Mouse (Mus musculus) forebrain, embryonic 12.5 days (tissue): ENCODE data around the gene Kif5a. TPM values are rescaled to one million over a fixed set of nuclear protein-coding genes. Genes with fewer than 3 reads are reported as not detected.

Experiments used
- ATAC-seq: fragments of 200-750 bp; cut with Nextera tagmentation; 2 replicates; pipeline ENCODE4 v1.8.0; 2017; ENCODE audit warnings: moderate TSS enrichment; ENCODE audit not compliant: low FRiP score
- H3K27ac ChIP-seq: fragments of 300-500 bp; sonication (generic); 2 replicates; pipeline ENCODE4 v1.5.1; 2016; ENCODE audit warnings: mild to moderate bottlenecking
- H3K27me3 ChIP-seq: fragments of 300-500 bp; sonication (generic); 2 replicates; pipeline ENCODE4 v1.6.1; 2016; ENCODE audit warnings: mild to moderate bottlenecking
- H3K36me3 ChIP-seq: fragments of 300-500 bp; sonication (generic); replicated peaks from 2 replicates; pipeline ENCODE4 v1.6.1; 2016; ENCODE audit warnings: mild to moderate bottlenecking
- H3K4me1 ChIP-seq: fragments of 300-500 bp; sonication (generic); 2 replicates; pipeline ENCODE4 v1.6.1; 2016
- H3K4me2 ChIP-seq: fragments of 300-500 bp; sonication (generic); 2 replicates; pipeline ENCODE4 v1.6.1; 2016; ENCODE audit warnings: mild to moderate bottlenecking, moderate library complexity
- H3K4me3 ChIP-seq: fragments of 300-500 bp; sonication (generic); replicated peaks from 2 replicates; pipeline ENCODE4 v1.5.1; 2016; ENCODE audit warnings: mild to moderate bottlenecking
- H3K9ac ChIP-seq: fragments of 300-500 bp; sonication (generic); 2 replicates; pipeline ENCODE4 v1.6.1; 2016; ENCODE audit warnings: mild to moderate bottlenecking
- H3K9me3 ChIP-seq: fragments of 300-500 bp; sonication (generic); 2 replicates; pipeline ENCODE4 v1.6.1; 2016
- WGBS: fragments of 180-500 bp; shearing (Covaris S2); methylation state at CpG from one replicate; pipeline ENCODE4 v1.1.7; 2016; 5-methylcytosine and 5-hydroxymethylcytosine counted together
- polyA plus RNA-seq: library from polyadenylated mRNA; unstranded; fragments of >200 nt; fragmentation: Nextera tagmentation; extraction: Ambion mirVana; gene quantifications from 2 replicates; pipeline ENCODE4 v1.2.1, GENCODE M21; 2016

Gene Kif5a
- polyA plus RNA-seq, 1 experiment from 2014 or later = 44.1 TPM

- H3K9me3 ChIP-seq = no peaks in the 10 kb centered on the region
Observed at GRCm38 (mm10) chr10:127269884-127270283, 6.7 kb upstream of the Kif5a start.

DNA sequence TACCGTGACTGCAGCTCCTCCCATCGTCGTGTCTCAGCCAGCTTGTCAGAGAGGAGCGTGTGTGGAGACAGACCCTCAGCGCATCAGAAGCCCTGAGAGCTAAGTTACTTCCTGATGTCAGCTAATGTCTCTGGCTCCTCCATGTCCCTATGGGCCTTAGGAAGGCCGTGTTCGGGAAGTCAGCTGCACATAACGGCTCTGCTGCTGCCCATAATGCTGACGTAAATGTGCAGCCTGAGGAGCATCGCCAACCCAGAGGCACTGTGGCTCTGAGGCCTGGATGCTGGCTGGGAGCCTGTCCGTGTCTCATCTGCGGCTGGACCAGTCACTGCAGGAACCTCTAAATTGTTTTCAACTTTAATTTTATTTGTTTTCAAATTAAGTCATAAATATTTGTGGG, 5.9 kb upstream of the Kif5a start:
- 91% methylated on average over 12 of the region's 12 CpGs for WGBS
- Histone ChIP-seq H3K27ac (no peak overlapping the region), H3K4me2 (0 out of 2 replicates have a peak overlapping the region, but pooled peaks have one; percentile 1)

More at GRCm38 (mm10) chr10:127269884-127270283, 6.7 kb upstream of the Kif5a start:
- no peak overlapping the region for H3K9ac ChIP-seq
- ATAC-seq = no peak
- peaks cover 26% of the 10 kb centered on the region for H3K4me1 ChIP-seq
- no peak overlapping the region for H3K4me2 ChIP-seq
- 74% methylated on average over 4 of the region's 4 CpGs for WGBS
- H3K27ac ChIP-seq = no peak overlapping the region
- no peaks in the 10 kb centered on the region for H3K27me3 ChIP-seq
- H3K36me3 ChIP-seq = peaks cover 58% of the 10 kb centered on the region
- no peak overlapping the region for H3K4me3 ChIP-seq

DNA sequence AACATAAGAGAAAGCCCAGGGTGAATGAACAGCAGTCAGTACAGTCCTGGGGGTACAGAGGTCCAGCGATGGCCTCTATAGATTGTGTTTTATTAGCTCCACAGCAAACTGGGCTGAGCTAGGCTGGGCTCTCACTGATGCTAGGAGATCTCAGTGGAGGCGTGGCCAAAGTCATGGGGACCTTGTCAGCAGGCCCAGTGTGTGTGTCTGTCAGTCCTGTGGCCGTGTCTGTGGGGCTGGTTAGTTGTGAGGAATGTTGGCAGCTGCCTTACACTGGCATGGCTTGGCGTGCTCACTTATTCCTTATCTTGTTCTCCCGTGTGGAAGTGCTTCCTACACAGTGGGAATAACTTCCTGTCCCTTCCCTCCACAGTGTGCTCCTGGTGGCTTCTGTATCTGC, 5.3 kb upstream of the Kif5a start:
- ATAC-seq = no peak
- Histone ChIP-seq H3K27me3 (peaks cover 10% of the 10 kb centered on the region), H3K4me1 (peaks cover 30% of the 10 kb centered on the region), H3K36me3 (peaks cover 45% of the 10 kb centered on the region), H3K27ac (no peak overlapping the region), H3K9me3 (no peaks in the 10 kb centered on the region), H3K4me3 (no peak overlapping the region), H3K4me2 (no peak overlapping the region), H3K9ac (no peak overlapping the region)
- 83% methylated on average over 5 of the region's 5 CpGs for WGBS

More for the DNA sequence above, 5.9 kb upstream of the Kif5a start:
- Histone ChIP-seq H3K27me3 (peaks cover 4% of the 10 kb centered on the region), H3K4me1 (peaks cover 26% of the 10 kb centered on the region), H3K9me3 (no peaks in the 10 kb centered on the region), H3K4me3 (no peak overlapping the region), H3K36me3 (peaks cover 50% of the 10 kb centered on the region), H3K9ac (no peak overlapping the region)
- no peak for ATAC-seq

DNA sequence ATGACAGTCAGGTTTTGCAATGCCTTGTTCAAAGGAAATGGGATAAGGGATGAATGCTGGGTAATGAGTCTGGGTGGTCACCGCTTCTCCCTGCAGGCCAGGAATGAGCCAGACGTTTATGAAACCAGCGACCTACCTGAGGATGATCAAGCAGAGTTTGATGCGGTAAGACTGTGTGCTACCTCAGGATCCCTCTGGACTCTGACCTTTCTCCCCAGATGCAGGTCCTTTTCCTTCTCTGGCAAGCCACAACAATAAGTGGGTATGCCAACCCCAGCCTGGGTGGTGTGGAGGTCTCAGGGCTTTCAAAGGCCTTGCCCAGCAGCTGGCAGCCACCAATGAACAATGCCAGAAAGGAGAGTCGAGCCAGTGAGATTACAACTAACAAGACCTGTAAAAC, 4.2 kb upstream of the Kif5a start:
- Histone ChIP-seq H3K36me3 (peaks cover 34% of the 10 kb centered on the region), H3K9ac (peak overlapping the region; percentile 98), H3K4me3 (peak overlapping the region; percentile 87), H3K27me3 (peaks cover 16% of the 10 kb centered on the region), H3K27ac (no peak overlapping the region), H3K4me1 (peaks cover 40% of the 10 kb centered on the region), H3K4me2 (peak overlapping the region; percentile 81), H3K9me3 (no peaks in the 10 kb centered on the region)
- ATAC-seq = no peak
- WGBS = 75% methylated on average over 5 of the region's 5 CpGs

- WGBS = under 1% methylated on average over 69 of the region's 70 CpGs
- Histone ChIP-seq H3K9me3 (no peaks in the 10 kb centered on the region), H3K36me3 (peaks cover 25% of the 10 kb centered on the region), H3K27ac (peak within 1 kb of the TSS; percentile 88), H3K4me2 (peak within 1 kb of the TSS; percentile 81), H3K4me3 (peak within 1 kb of the TSS; percentile 87), H3K9ac (peak within 1 kb of the TSS; percentile 98), H3K4me1 (peaks cover 50% of the 10 kb centered on the region), H3K27me3 (peaks cover 17% of the 10 kb centered on the region)
- peak; percentile 96 for ATAC-seq
Observed at GRCm38 (mm10) chr10:127266112-127267091, 3.3 kb upstream of the Kif5a start, which contains the start of gene Dctn2. Gene Dctn2 (plus strand): TSS chr10:127266368.

DNA sequence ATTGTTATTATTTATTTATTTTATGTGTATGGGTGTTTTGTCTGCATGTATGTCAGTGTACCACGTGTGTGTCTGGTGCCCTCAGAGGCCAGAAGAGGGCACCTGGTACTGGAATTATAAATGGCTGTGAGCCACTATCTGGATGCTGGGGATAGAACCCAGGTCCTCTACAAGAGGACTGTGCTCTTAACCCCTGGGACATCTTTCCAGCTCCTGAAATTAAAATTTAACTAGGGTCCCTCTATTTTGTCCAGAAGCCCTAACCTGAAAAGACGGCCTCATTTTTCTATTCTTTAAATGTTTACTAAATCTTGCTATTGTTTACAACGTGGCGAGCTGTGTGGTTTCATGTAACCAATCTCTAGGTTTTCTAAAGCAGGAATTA, 2.6 kb upstream of the Kif5a start:
- Histone ChIP-seq H3K36me3 (peaks cover 21% of the 10 kb centered on the region), H3K4me2 (peak overlapping the region; percentile 81), H3K27me3 (peaks cover 17% of the 10 kb centered on the region), H3K9ac (0 out of 2 replicates have a peak overlapping the region, but pooled peaks have one; percentile 98), H3K4me1 (peaks cover 56% of the 10 kb centered on the region), H3K9me3 (no peaks in the 10 kb centered on the region), H3K27ac (no peak overlapping the region), H3K4me3 (peak overlapping the region; percentile 87)
- peak; percentile 47 for ATAC-seq
- WGBS = 35% methylated on average over 4 of the region's 4 CpGs

- H3K27ac ChIP-seq = no peak overlapping the region
- H3K4me2 ChIP-seq = no peak overlapping the region
- H3K27me3 ChIP-seq = peaks cover 17% of the 10 kb centered on the region
- WGBS = 64% methylated on average over 4 of the region's 4 CpGs
- H3K36me3 ChIP-seq = peaks cover 13% of the 10 kb centered on the region
- H3K4me3 ChIP-seq = no peak overlapping the region
- ATAC-seq = no peak
- H3K9ac ChIP-seq = no peak overlapping the region
- peaks cover 53% of the 10 kb centered on the region for H3K4me1 ChIP-seq
- H3K9me3 ChIP-seq = no peaks in the 10 kb centered on the region
Observed at GRCm38 (mm10) chr10:127264971-127265370, 1.8 kb upstream of the Kif5a start.

GRCm38 (mm10) chr10:127264336-127264735, 1.2 kb upstream of the Kif5a start:
- Histone ChIP-seq H3K4me1 (peaks cover 56% of the 10 kb centered on the region), H3K27me3 (peaks cover 17% of the 10 kb centered on the region), H3K27ac (no peak overlapping the region), H3K4me3 (no peak overlapping the region), H3K4me2 (no peak overlapping the region), H3K9ac (no peak overlapping the region), H3K36me3 (peaks cover 11% of the 10 kb centered on the region), H3K9me3 (no peaks in the 10 kb centered on the region)
- 81% methylated on average over 8 of the region's 8 CpGs for WGBS
- no peak for ATAC-seq

- peak overlapping the region; percentile 85; the same call in 1 of the 2 replicates for H3K4me2 ChIP-seq
- no peak overlapping the region for H3K4me3 ChIP-seq
- 35% methylated on average over 3 of the region's 3 CpGs for WGBS
- no peak overlapping the region for H3K27ac ChIP-seq
- H3K9me3 ChIP-seq = no peaks in the 10 kb centered on the region
- ATAC-seq = no peak
- no peak overlapping the region for H3K9ac ChIP-seq
- peaks cover 6% of the 10 kb centered on the region for H3K36me3 ChIP-seq
- H3K4me1 ChIP-seq = peaks cover 58% of the 10 kb centered on the region
- peaks cover 17% of the 10 kb centered on the region for H3K27me3 ChIP-seq
Observed at GRCm38 (mm10) chr10:127263631-127264030, 483 bp upstream of the Kif5a start.

- Histone ChIP-seq H3K27ac (peak overlapping the region; percentile 87; the same call in 1 of the 2 replicates), H3K4me1 (peaks cover 46% of the 10 kb centered on the region), H3K27me3 (peaks cover 17% of the 10 kb centered on the region), H3K4me3 (peak overlapping the region; percentile 60), H3K9ac (peak overlapping the region; percentile 75), H3K36me3 (no peaks in the 10 kb centered on the region), H3K4me2 (peak overlapping the region; percentile 85), H3K9me3 (no peaks in the 10 kb centered on the region)
- ATAC-seq = no peak
- WGBS = 59% methylated on average over 15 of the region's 15 CpGs
Observed at GRCm38 (mm10) chr10:127261706-127262547, 1.2 kb downstream of the Kif5a start.

- no peak overlapping the region for H3K27ac ChIP-seq
- H3K4me3 ChIP-seq = no peak overlapping the region
- peaks cover 55% of the 10 kb centered on the region for H3K4me1 ChIP-seq
- H3K9me3 ChIP-seq = no peaks in the 10 kb centered on the region
- no peak for ATAC-seq
- H3K4me2 ChIP-seq = peak overlapping the region; percentile 10
- no peak overlapping the region for H3K9ac ChIP-seq
- H3K36me3 ChIP-seq = no peaks in the 10 kb centered on the region
- 89% methylated on average over 8 of the region's 8 CpGs for WGBS
- H3K27me3 ChIP-seq = peaks cover 8% of the 10 kb centered on the region; the same call in 1 of the 2 replicates
Observed at GRCm38 (mm10) chr10:127258489-127258888, 4.7 kb downstream of the Kif5a start.

DNA sequence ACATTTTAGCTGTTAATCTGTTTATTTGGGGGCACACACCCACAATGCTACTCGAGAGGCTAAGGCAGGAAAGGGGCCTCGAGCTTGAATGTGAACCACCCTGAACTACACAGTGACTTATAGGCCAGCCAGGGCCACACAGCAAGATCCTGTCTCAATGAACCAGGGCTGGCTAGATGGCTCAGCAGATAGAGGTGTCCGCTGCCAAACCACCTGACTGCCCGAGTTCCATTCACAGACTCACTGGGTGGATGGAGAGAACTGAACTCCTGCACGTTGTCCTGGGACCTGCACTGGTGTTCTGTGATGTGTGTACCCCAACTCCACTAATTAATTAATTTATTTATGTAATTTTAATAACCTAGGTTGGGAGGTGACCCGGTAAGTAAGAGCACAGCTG, 5.4 kb downstream of the Kif5a start:
- Histone ChIP-seq H3K9me3 (no peaks in the 10 kb centered on the region), H3K27me3 (peaks cover 2% of the 10 kb centered on the region; the same call in 1 of the 2 replicates), H3K4me3 (no peak overlapping the region), H3K4me1 (peaks cover 48% of the 10 kb centered on the region), H3K9ac (no peak overlapping the region), H3K36me3 (no peaks in the 10 kb centered on the region), H3K27ac (no peak overlapping the region), H3K4me2 (no peak overlapping the region)
- no peak for ATAC-seq
- WGBS = 85% methylated on average over 6 of the region's 6 CpGs
